Mouse (Mus musculus): Measurements from ENCODE around the gene Srxn1. TPM values are rescaled to one million over a fixed set of nuclear protein-coding genes. Genes with fewer than 3 reads are reported as not detected.
A peak's percentile ranks its signal among the peaks of the same experiment; 100 is the strongest.
"Not testable (repeated sequence)": the region's sequence is repeated elsewhere in the genome, so short reads cannot be mapped to it uniquely, and the experiment has no call there.

The Srxn1 gene
- polyA plus RNA-seq (2012; rRNA removed) = 17.9 and 18.5 TPM in 2 replicates

DNA sequence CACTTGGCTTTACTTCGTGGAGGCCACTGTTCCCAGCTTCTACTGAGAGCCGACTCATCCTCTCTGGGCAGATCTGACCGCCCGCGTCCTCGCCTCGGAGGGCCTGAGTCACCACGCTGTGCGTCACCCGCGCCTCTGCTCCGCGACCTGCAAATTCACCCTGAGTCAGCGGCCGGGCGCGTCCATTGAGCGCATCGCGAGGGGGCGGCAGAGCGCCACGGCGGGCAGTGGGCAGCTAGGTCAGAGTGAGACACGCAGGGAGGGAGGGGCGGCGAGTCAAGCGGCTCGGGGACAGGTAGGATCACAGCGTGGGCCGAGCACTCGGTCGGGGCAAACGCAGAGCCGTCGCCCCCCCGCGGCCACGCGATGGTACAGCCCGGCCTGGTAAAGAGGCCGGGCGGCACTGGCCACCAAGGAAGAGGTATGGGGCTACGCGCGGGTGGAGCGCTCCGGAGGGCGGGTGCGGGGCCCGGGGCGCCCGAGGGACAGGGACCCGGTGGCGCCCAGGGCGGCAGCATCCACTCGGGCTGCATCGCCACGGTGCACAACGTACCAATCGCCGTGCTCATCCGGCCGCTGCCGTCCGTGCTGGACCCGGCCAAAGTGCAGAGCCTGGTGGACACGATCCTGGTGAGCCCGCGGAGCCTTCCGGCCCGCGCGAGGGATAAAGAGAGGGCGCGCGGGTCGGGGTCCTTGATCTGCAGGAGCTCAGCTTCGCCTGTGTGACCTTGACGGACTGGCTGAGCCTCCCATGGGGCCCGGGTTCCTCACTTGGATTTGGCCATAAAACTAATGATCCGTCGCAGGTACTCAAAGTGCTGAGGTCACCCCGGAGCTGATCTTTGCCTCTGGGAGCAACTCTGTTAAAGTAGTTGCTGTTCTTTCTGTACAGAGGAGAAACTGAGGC is at the start of gene Srxn1:
Srxn1 (plus strand) TSS at position 199 of the 907 bp plus-strand sequence.
- TF ChIP-seq CTCF (IDR thresholded peaks at IDR 0.05; ENCODE audit: borderline replicate concordance, extremely low read depth, insufficient read depth, insufficient read length) (peak; percentile 28; the same call in 1 of the 2 replicates), POLR2A (IDR thresholded peaks at IDR 0.05; ENCODE audit: borderline replicate concordance, extremely low read depth, insufficient read depth, insufficient read length, poor library complexity, severe bottlenecking) (0 out of 2 replicates have a peak, but pooled peaks have one; percentile 49)
- peak; percentile 91 for DNase-seq (ENCODE audit: low read depth)

DNA sequence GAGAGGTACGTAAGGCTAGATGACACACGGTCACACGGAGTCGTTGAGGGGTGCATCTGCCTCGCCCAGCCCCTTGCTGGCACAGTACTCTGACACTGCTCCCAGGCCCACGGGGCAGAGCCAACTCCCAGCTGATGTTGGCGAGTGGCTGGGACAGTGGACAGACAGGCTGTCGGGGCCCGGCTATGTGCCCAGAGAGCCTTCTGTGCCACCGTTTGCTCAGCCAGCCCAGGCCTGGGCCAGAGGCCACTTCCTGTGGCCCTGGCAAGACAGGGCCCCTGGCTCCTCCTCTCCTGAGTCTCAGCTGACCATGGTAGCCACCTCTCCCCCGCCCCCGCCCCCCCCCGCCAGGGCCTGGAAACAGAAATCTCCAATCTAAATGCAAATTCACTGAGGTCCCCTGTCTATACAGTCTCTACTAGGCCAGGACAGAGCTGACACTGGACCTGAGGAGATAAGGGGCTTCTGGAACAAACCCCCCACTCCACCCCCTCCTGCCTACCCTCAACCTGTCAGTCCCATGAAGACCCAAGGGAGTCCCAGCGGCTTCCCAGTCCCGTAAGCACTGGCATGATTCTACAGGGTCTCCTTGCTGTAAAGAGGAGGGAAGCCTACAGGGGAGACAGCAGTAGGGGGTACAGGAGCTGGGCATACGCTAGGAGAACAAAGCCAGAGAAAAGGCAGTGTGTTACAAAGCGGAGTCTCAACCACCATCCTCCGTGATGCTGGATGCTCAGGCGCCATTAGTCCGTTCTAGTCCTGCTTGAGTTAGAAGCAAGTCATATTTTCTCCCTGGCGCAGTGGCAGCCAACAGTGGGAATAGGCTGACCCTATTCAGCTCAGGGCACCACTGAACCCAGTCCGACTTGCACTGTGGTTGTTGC is 48.7 kb upstream of the Srxn1 start:
- peak; percentile 55 for DNase-seq (ENCODE audit: low read depth)
- TF ChIP-seq CTCF (IDR thresholded peaks at IDR 0.05; ENCODE audit: borderline replicate concordance, extremely low read depth, insufficient read depth, insufficient read length) = no peak
- TF ChIP-seq POLR2A (IDR thresholded peaks at IDR 0.05; ENCODE audit: borderline replicate concordance, extremely low read depth, insufficient read depth, insufficient read length, poor library complexity, severe bottlenecking) = no peak

DNA sequence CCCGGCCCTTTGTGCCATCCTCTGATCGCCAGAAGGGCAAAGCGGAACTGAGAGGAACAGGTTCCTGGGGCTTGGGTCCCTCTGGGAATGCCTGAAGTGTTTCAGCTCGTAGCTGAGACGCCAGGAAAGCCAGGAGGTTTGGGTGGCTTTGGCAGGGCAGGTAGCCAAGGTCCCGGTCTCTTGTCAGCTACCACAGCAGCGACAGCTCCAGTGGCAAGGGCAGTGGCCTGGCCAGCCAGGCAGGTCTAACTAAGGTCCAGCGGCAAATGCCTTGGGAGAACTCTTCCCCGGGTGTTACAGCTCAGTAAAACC is 48.1 kb upstream of the Srxn1 start:
- no peak for DNase-seq (ENCODE audit: low read depth)
- TF ChIP-seq POLR2A (IDR thresholded peaks at IDR 0.05; ENCODE audit: borderline replicate concordance, extremely low read depth, insufficient read depth, insufficient read length, poor library complexity, severe bottlenecking) (no peak), CTCF (IDR thresholded peaks at IDR 0.05; ENCODE audit: borderline replicate concordance, extremely low read depth, insufficient read depth, insufficient read length) (no peak)

DNA sequence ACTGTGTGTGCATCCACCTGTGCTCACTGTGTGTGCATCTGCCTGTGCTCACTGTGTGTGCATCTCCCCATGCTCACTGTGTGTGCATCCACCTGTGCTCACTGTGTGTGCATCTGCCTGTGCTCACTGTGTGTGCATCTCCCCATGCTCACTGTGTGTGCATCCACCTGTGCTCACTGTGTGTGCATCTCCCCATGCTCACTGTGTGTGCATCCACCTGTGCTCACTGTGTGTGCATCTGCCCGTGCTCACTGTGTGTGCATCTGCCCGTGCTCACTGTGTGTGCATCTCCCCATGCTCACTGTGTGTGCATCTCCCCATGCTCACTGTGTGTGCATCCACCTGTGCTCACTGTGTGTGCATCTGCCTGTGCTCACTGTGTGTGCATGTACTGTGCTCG is 42.5 kb upstream of the Srxn1 start:
- DNase-seq (ENCODE audit: low read depth) = not testable (repeated sequence)

DNA sequence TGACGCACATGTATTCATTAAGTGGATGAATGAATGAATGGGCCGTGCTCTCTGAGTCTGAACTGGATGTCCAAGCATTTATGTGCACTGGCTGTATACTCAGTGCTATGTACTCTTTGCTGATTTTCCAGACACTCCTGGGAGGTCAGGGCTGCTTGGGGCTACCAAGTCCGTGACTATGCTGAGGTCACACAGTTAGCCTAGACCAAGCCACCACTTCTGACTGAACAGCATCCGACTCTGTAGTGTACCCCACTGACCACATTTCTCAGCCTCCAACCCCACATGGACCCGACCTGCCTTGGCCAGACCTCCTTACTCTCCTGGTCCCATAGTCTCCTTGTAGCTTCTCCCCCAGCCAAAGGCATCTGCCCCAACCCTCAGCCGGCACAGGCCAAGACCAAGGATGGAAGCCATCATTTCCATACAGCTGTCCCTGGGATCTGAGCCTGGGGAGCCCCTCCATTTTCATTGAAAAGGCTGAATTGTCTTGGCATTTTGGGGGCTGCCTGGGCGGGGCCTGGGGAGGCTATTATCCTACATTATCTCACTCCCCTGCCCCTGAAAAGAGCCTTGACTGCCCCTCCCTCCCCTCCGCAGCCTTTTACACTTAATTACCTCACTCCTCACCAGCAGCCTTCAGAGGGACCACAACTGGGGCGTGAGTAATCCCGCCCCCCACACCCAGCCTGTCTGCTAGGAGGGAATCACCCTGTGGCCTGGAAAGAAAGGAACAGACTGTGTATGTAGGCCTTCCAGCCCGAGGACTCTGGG is 36.5 kb upstream of the Srxn1 start:
- TF ChIP-seq POLR2A (IDR thresholded peaks at IDR 0.05; ENCODE audit: borderline replicate concordance, extremely low read depth, insufficient read depth, insufficient read length, poor library complexity, severe bottlenecking) (no peak), CTCF (IDR thresholded peaks at IDR 0.05; ENCODE audit: borderline replicate concordance, extremely low read depth, insufficient read depth, insufficient read length) (no peak)
- peak; percentile 96 for DNase-seq (ENCODE audit: low read depth)

DNA sequence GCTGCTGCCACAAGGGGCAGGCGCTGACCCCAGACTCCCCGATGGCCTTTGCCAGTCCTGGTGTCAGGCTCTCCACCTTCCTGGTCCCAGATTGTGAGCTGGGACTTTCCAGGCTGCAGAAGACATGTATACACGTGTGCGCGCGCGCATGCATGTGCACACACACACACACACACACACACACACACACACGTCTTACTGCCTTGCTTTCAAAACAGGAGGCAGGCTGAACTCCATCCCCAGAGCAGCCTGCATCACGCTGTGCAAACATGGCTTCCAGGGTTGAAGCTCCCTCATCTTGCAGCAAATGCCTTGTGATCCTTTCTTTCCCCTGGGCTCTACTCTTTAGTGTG is 35.9 kb upstream of the Srxn1 start:
- DNase-seq (ENCODE audit: low read depth) = no peak
- TF ChIP-seq CTCF (IDR thresholded peaks at IDR 0.05; ENCODE audit: borderline replicate concordance, extremely low read depth, insufficient read depth, insufficient read length) = no peak
- TF ChIP-seq POLR2A (IDR thresholded peaks at IDR 0.05; ENCODE audit: borderline replicate concordance, extremely low read depth, insufficient read depth, insufficient read length, poor library complexity, severe bottlenecking) = no peak

DNA sequence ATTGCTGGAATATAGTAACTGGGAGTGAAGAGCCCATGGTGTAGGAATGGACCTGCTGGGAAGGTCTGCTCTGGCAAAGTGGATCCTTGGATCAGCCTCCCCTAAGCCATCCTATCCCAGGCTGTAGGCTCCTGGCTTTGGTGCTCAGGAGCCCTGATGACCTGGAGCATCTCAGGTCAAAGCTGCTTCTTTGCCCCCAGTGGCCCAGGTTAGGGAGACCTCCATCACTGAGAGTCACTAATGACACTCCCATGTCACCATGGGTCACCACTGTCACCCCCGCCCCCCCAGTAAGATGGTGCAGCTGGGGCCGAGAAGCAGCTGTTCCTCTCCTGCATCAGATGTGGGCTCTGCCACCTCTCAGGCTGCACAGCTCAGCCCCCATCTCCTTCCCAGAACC is 35.4 kb upstream of the Srxn1 start:
- TF ChIP-seq CTCF (IDR thresholded peaks at IDR 0.05; ENCODE audit: borderline replicate concordance, extremely low read depth, insufficient read depth, insufficient read length) (no peak), POLR2A (IDR thresholded peaks at IDR 0.05; ENCODE audit: borderline replicate concordance, extremely low read depth, insufficient read depth, insufficient read length, poor library complexity, severe bottlenecking) (no peak)
- DNase-seq (ENCODE audit: low read depth) = no peak

DNA sequence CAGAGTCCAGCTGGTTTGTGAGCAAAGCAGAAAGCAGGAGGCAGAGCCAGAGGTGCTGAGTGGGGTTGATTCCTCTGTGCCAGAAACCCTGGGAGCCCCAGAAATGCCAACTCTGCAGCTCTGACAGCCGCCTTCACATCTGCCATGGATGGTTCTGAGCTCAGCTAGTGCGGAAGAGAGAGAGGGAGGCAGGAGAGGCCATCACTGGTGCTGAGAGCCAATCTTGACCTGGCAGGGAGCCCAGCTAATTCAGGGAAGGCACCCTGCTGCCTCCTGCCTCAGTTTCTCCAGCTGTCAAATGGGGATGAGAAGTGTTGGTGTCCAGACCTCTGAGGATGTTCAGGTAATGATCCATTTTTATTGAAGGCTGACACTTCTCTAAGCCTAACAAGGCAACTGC is 30.8 kb upstream of the Srxn1 start:
- DNase-seq (ENCODE audit: low read depth) = no peak
- TF ChIP-seq CTCF (IDR thresholded peaks at IDR 0.05; ENCODE audit: borderline replicate concordance, extremely low read depth, insufficient read depth, insufficient read length) = no peak
- TF ChIP-seq POLR2A (IDR thresholded peaks at IDR 0.05; ENCODE audit: borderline replicate concordance, extremely low read depth, insufficient read depth, insufficient read length, poor library complexity, severe bottlenecking) = no peak

DNA sequence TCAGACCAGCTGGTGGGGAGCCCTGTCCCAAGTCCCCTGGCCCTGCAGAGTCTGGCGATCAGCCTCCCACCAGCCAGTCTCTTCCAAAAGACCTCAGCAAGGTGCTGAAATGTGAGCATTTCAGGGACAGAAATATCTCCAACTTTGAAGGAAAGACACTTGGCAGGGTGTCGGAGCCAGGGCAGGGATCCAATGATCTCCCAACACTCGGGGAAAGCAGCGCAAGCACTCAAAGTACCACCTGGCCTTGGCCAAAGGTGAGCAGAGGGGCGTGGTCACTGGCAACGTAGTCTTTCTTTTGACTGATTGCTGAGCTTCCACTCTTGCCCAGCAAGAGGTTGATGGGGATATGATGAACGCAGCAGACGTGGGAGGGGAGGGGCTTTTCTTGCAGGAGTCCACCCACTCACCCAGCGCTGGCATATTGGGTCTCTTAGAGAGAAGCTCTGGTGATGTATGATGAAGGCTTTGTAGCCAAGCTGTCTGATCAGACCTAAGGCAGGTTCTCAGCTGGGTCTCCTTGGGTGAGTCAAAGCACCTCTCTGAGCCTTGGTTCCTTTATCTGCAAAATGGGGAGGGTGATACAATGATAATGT is 29.9 kb upstream of the Srxn1 start:
- TF ChIP-seq POLR2A (IDR thresholded peaks at IDR 0.05; ENCODE audit: borderline replicate concordance, extremely low read depth, insufficient read depth, insufficient read length, poor library complexity, severe bottlenecking) (no peak), CTCF (IDR thresholded peaks at IDR 0.05; ENCODE audit: borderline replicate concordance, extremely low read depth, insufficient read depth, insufficient read length) (no peak)

DNA sequence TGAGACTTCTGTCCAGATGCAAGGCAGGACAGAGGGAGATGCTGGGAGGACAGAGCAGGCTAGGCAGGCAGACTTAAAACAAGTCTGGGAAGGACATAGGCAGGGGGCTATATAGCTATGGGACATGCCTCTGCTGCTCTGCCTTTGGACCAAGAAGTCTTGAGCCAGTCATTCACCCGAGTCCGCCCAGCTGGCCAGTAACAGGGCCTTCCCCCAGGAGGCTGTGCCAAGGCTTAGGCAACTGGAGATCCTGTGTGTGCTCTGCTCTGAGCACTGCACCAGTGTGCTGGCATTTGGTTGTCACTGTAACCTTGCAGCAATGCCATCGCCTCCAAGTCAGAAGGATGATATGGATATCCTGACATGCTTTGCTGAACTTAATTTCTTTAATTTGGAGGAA is 28.0 kb upstream of the Srxn1 start:
- TF ChIP-seq POLR2A (IDR thresholded peaks at IDR 0.05; ENCODE audit: borderline replicate concordance, extremely low read depth, insufficient read depth, insufficient read length, poor library complexity, severe bottlenecking) (no peak), CTCF (IDR thresholded peaks at IDR 0.05; ENCODE audit: borderline replicate concordance, extremely low read depth, insufficient read depth, insufficient read length) (no peak)
- no peak for DNase-seq (ENCODE audit: low read depth)

More for the DNA sequence above, 29.9 kb upstream of the Srxn1 start:
- DNase-seq (ENCODE audit: low read depth) = no peak

Measured in brain, embryonic 14.5 days (tissue).